Mouse (Mus musculus) kidney, adult 2 months (tissue): ENCODE results near the gene Cobl.

Experiments used
- CTCF ChIP-seq: fragments of 200-500 bp; conservative IDR thresholded peaks from 2 replicates; pipeline ENCODE4 v1.5.1; 2011; ENCODE audit warnings: low read depth, mild to moderate bottlenecking, control low read depth, low read length, moderate library complexity, mixed read lengths; ENCODE audit not compliant: insufficient read depth, insufficient read length
- POLR2A ChIP-seq: fragments of 200-500 bp; IDR thresholded peaks from one replicate; pipeline ENCODE4 v1.6.1; 2011; ENCODE audit warnings: low read depth, low read length, control low read depth

GRCm38 (mm10) chr11:12430231-12431041 lies 34.3 kb downstream of the Cobl start:
- TF ChIP-seq CTCF (no peak), POLR2A (no peak)
